Mouse (Mus musculus) megakaryocyte, embryonic 14.5 days (primary cell): ENCODE measurements around the gene Hexim2. TPM values are rescaled to one million over a fixed set of nuclear protein-coding genes. Genes with fewer than 3 reads are reported as not detected.

Experiments used
- H3K27me3 ChIP-seq: replicated peaks from 2 replicates; pipeline ENCODE3; 2012; ENCODE audit warnings: inconsistent platforms
- H3K36me3 ChIP-seq: replicated peaks from 2 replicates; pipeline ENCODE3; 2012; ENCODE audit warnings: low read length, inconsistent platforms, mixed read lengths
- H3K4me1 ChIP-seq: 2 replicates; pipeline ENCODE4 v1.6.1; 2012; ENCODE audit warnings: inconsistent platforms
- H3K4me3 ChIP-seq: replicated peaks from 2 replicates; pipeline ENCODE3; 2012; ENCODE audit warnings: moderate library complexity, mild to moderate bottlenecking, inconsistent platforms
- H3K9me3 ChIP-seq: 2 replicates; pipeline ENCODE4 v1.6.1; 2012; ENCODE audit warnings: inconsistent platforms
- FLI1 ChIP-seq: IDR thresholded peaks from 2 replicates; pipeline ENCODE4 v1.6.1; 2012; ENCODE audit warnings: low read length, inconsistent platforms, mixed read lengths
- GATA1 ChIP-seq: IDR thresholded peaks from 3 replicates; pipeline ENCODE4 v1.6.1; 2012; ENCODE audit warnings: mixed read lengths, low read length, inconsistent platforms, borderline replicate concordance
- polyA plus RNA-seq: library from polyadenylated mRNA; stranded (reverse); fragments of >175 nt; gene quantifications from 2 replicates; pipeline ENCODE4 v1.2.3, GENCODE M21; 2012; ENCODE audit warnings: low replicate concordance; ENCODE audit not compliant: insufficient read depth

Hexim2 gene
- polyA plus RNA-seq, 1 experiment, result 168 TPM

DNA sequence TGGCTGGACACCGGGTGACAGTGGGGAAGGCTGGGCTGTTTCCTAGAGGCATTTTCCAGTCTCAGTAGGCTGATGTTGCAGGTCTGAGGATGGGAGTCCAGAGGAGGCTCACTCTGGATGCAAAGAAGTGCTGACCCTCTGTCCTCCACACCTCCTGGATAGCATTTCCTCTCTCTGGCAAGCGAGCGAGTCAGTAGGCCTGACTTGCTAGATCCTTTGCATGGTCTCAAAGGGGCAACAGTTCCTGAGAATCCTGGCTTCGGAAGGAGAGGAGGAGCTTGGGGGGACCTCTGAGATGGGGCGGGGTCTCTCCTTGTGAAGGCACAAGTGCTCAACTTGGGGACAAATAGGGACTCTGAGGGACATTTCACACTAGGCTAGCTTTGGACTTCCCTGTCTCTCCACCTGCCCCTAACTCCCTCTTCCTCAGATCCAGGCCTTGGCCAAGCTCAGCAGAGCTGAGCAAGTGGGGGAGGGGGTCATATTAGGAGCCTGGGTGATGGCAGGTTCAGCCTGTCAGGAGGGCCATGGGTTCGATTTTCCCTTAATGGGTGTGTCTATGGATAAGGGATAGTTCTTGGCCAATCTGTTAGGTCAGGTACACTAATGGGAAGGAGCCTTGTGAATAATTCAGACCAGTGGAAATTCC lies 40.3 kb downstream of the Hexim2 start:
- H3K9me3 ChIP-seq, result no peaks in the 10 kb centered on the region
- peak overlapping the region; percentile 92 for H3K4me3 ChIP-seq
- peaks cover 84% of the 10 kb centered on the region for H3K4me1 ChIP-seq
- no peaks in the 10 kb centered on the region for H3K36me3 ChIP-seq
- H3K27me3 ChIP-seq, result peaks cover 46% of the 10 kb centered on the region
- TF ChIP-seq GATA1, result no peak
- no peak for TF ChIP-seq FLI1

GRCm38 (mm10) chr11:103173041-103173770 lies 41.0 kb downstream of the Hexim2 start:
- Histone ChIP-seq H3K27me3 (peaks cover 46% of the 10 kb centered on the region), H3K4me1 (peaks cover 91% of the 10 kb centered on the region), H3K4me3 (peak overlapping the region; percentile 52), H3K9me3 (no peaks in the 10 kb centered on the region), H3K36me3 (no peaks in the 10 kb centered on the region)
- no peak for TF ChIP-seq GATA1
- no peak for TF ChIP-seq FLI1

DNA sequence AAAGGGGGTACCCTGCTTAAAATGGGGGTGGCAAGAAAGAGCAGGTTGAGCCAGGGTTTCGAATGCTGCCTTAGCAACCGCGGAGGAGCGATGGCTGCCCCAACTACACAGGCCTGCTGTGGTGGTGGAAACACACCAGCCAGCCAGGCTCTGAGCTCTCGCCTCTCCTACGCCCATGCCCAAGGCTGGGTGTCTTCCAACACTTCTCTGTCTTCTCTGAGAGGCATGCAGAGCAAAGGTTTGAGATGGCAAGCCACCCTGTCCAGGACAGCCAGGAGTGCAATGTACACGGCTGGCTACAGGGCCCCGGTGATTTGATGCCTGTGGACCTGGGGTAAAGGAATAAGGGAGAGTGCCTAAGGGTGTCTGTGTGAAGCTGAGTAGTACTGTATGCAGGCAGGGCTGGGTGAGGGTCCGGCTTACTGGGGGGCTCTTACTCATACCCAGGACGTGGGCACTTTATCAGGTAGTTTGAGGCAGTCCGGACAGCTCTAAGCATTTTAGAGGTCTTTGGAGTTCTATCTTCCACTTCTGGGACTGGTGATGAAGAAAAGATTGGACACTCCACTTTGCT lies 41.6 kb downstream of the Hexim2 start:
- TF ChIP-seq GATA1, result no peak
- TF ChIP-seq FLI1, result no peak
- Histone ChIP-seq H3K27me3 (peaks cover 47% of the 10 kb centered on the region), H3K36me3 (peaks cover 3% of the 10 kb centered on the region), H3K9me3 (no peaks in the 10 kb centered on the region), H3K4me1 (peaks cover 92% of the 10 kb centered on the region), H3K4me3 (peak overlapping the region; percentile 52)

DNA sequence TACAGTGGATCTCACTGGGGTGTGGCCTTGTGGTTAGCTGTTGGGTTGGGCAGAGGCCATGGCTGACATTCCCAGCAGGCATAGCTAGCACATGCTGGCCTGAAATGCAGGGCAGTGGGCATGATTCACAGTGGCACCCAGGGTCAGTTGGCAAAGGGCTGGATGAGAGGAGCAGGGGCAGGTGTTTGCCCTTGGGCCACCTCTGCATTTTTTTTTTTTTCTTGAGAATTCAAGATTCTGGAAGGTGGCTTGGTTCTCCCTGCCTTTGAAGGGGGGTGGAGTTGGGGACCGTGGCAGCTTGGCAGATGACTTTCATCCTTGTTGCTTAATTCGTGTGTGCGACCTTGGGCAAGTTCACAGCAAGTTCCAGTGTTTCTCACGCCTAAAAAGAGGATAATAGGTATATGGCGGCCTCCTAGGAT lies 42.2 kb downstream of the Hexim2 start:
- peak overlapping the region; percentile 74 for H3K4me3 ChIP-seq
- TF ChIP-seq FLI1, result no peak
- no peak for TF ChIP-seq GATA1
- H3K4me1 ChIP-seq, result peaks cover 90% of the 10 kb centered on the region
- peaks cover 9% of the 10 kb centered on the region for H3K36me3 ChIP-seq
- no peaks in the 10 kb centered on the region for H3K9me3 ChIP-seq
- peaks cover 48% of the 10 kb centered on the region for H3K27me3 ChIP-seq

GRCm38 (mm10) chr11:103174891-103175391 lies 42.7 kb downstream of the Hexim2 start:
- Histone ChIP-seq H3K36me3 (peaks cover 14% of the 10 kb centered on the region), H3K4me3 (peak overlapping the region; percentile 70), H3K9me3 (no peaks in the 10 kb centered on the region), H3K4me1 (peaks cover 90% of the 10 kb centered on the region), H3K27me3 (peaks cover 48% of the 10 kb centered on the region)
- no peak for TF ChIP-seq GATA1
- TF ChIP-seq FLI1, result no peak

GRCm38 (mm10) chr11:103175688-103176442 lies 43.6 kb downstream of the Hexim2 start:
- Histone ChIP-seq H3K27me3 (peaks cover 42% of the 10 kb centered on the region), H3K9me3 (no peaks in the 10 kb centered on the region), H3K4me3 (peak overlapping the region; percentile 11), H3K36me3 (peaks cover 22% of the 10 kb centered on the region), H3K4me1 (peaks cover 81% of the 10 kb centered on the region)
- TF ChIP-seq FLI1 (no peak), GATA1 (no peak)

GRCm38 (mm10) chr11:103176510-103176909 lies 44.3 kb downstream of the Hexim2 start:
- Histone ChIP-seq H3K4me3 (no peak overlapping the region), H3K36me3 (peaks cover 22% of the 10 kb centered on the region), H3K27me3 (peaks cover 36% of the 10 kb centered on the region), H3K4me1 (peaks cover 74% of the 10 kb centered on the region), H3K9me3 (no peaks in the 10 kb centered on the region)
- TF ChIP-seq FLI1, result no peak
- no peak for TF ChIP-seq GATA1

GRCm38 (mm10) chr11:103177216-103177615 lies 45.0 kb downstream of the Hexim2 start:
- Histone ChIP-seq H3K36me3 (peaks cover 28% of the 10 kb centered on the region), H3K4me3 (peak overlapping the region; percentile 48), H3K27me3 (peaks cover 29% of the 10 kb centered on the region), H3K4me1 (peaks cover 71% of the 10 kb centered on the region), H3K9me3 (no peaks in the 10 kb centered on the region)
- TF ChIP-seq GATA1 (no peak), FLI1 (no peak)

DNA sequence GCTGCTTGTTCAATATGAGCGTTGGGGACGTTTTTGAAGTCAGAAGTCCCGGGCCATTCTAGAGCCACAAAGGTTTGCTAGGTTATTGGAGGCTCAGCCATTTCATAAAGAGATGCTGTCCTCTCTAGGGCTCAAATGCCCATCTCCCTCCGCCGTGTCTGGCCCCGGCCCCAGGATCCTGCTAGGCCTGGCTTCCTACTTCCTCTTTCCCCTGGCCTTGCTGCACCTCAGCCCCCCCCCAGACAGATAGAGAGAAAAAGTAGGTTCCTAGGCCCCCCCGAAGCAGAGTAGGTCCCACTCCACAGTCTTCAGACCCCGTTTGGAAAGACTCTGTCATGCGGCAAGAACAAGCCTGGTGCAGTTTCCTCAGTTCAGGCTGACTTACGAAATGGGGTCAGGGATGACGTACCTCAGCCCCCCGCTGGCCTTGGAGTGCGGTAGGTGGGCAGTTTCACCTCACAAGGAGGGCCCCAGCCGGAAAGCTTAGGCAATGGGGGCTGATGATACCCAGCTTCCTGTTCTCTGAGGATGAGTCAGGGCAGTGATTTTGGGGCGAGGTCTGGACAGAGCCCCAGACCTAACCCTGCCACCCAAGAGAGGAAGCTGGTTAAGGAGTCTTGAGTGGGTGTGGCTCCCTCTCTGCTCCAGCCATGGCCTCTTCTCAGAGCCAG lies 45.7 kb downstream of the Hexim2 start:
- H3K4me1 ChIP-seq, result peaks cover 63% of the 10 kb centered on the region
- H3K9me3 ChIP-seq, result no peaks in the 10 kb centered on the region
- TF ChIP-seq FLI1 (no peak), GATA1 (no peak)
- no peak overlapping the region for H3K4me3 ChIP-seq
- H3K36me3 ChIP-seq, result peaks cover 35% of the 10 kb centered on the region
- H3K27me3 ChIP-seq, result peaks cover 23% of the 10 kb centered on the region
